Mouse (Mus musculus) megakaryocyte, embryonic 14.5 days (primary cell): ENCODE measurements around the gene Rimbp3.

Source experiments
- FLI1 ChIP-seq: IDR thresholded peaks from 2 replicates; pipeline ENCODE4 v1.6.1; 2012; ENCODE audit warnings: low read length, inconsistent platforms, mixed read lengths
- GATA1 ChIP-seq: IDR thresholded peaks from 3 replicates; pipeline ENCODE4 v1.6.1; 2012; ENCODE audit warnings: mixed read lengths, low read length, inconsistent platforms, borderline replicate concordance

DNA sequence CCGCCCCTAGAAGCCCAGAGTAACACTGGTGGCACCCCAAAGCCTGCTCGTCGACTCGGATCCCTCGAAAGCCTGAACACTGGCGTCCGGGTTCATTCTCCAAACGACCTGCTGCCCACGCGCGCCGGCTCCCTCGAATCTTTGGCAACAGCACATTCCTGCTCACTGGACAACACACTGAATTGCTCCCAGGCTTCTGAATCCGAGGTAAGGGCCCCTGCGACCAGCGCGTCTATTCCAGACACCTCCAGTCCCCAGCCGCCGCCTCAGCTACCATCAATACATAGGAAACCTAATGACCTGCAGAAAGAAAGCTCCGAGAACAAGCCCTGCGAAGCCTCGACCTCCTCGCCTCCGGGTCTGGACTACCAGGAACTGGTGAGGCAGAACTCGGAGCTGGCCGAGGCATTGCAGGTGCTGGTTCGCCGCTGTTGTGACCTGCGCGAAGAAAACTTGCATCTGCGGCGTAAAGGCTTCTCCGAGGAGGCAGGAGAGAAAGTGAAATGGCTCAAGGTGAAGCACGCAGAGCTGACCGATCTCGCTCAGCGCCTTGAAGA is 1.1 kb downstream of the Rimbp3 start:
- TF ChIP-seq GATA1 (no peak), FLI1 (no peak)
